Mouse (Mus musculus) embryonic facial prominence, embryonic 14.5 days (tissue): ENCODE data around the gene Sacm1l. TPM values are rescaled to one million over a fixed set of nuclear protein-coding genes. Genes with fewer than 3 reads are reported as not detected.

Experiments used
- ATAC-seq: fragments of 200-750 bp; cut with Nextera tagmentation; 2 replicates; pipeline ENCODE4 v1.8.0; 2017; ENCODE audit warnings: low read depth, moderate number of reproducible peaks, moderate TSS enrichment
- DNase-seq: peaks from one replicate; pipeline ENCODE4 v3.0.0-alpha.2; 2015; ENCODE audit warnings: low spot score
- H3K27ac ChIP-seq: fragments of 300-500 bp; sonication (generic); replicated peaks from 2 replicates; pipeline ENCODE4 v1.5.1; 2014; ENCODE audit warnings: low read depth, mild to moderate bottlenecking, low read length, moderate library complexity
- H3K27me3 ChIP-seq: fragments of 300-500 bp; sonication (generic); replicated peaks from 2 replicates; pipeline ENCODE4 v1.6.1; 2014; ENCODE audit warnings: low read length; ENCODE audit not compliant: control insufficient read depth, insufficient read depth
- H3K36me3 ChIP-seq: fragments of 300-500 bp; sonication (generic); 2 replicates; pipeline ENCODE4 v1.6.1; 2014; ENCODE audit warnings: low read length, mixed read lengths; ENCODE audit not compliant: control insufficient read depth, insufficient read depth
- H3K4me1 ChIP-seq: fragments of 300-500 bp; sonication (generic); 2 replicates; pipeline ENCODE4 v1.6.1; 2014; ENCODE audit warnings: antibody characterized with exemption, low read length; ENCODE audit not compliant: control insufficient read depth, insufficient read depth
- H3K4me2 ChIP-seq: fragments of 300-500 bp; sonication (generic); 2 replicates; pipeline ENCODE4 v1.6.1; 2014; ENCODE audit warnings: low read depth, mild to moderate bottlenecking, low read length, moderate library complexity, mixed read lengths
- H3K4me3 ChIP-seq: fragments of 300-500 bp; sonication (generic); 2 replicates; pipeline ENCODE4 v1.5.1; 2014; ENCODE audit warnings: low read depth, mild to moderate bottlenecking, low read length
- H3K9ac ChIP-seq: fragments of 300-500 bp; sonication (generic); 2 replicates; pipeline ENCODE4 v1.6.1; 2014; ENCODE audit warnings: low read depth, mild to moderate bottlenecking, low read length, moderate library complexity, mixed read lengths
- H3K9me3 ChIP-seq: fragments of 300-500 bp; sonication (generic); 2 replicates; pipeline ENCODE4 v1.6.1; 2016; ENCODE audit warnings: low read length; ENCODE audit not compliant: control insufficient read depth
- WGBS: fragments of 180-500 bp; shearing (Covaris S2); extraction: QIAGEN DNeasy Blood & Tissue Kit; methylation state at CpG from one replicate; pipeline ENCODE4 v1.1.7; 2014; 5-methylcytosine and 5-hydroxymethylcytosine counted together
- polyA plus RNA-seq: library from polyadenylated mRNA; unstranded; fragments of >200 nt; fragmentation: Nextera tagmentation; extraction: Ambion mirVana; gene quantifications from 2 replicates; pipeline ENCODE4 v1.2.1, GENCODE M21; 2014

The Sacm1l gene
- polyA plus RNA-seq, result 52.2 and 53.3 TPM in 2 replicates

DNA sequence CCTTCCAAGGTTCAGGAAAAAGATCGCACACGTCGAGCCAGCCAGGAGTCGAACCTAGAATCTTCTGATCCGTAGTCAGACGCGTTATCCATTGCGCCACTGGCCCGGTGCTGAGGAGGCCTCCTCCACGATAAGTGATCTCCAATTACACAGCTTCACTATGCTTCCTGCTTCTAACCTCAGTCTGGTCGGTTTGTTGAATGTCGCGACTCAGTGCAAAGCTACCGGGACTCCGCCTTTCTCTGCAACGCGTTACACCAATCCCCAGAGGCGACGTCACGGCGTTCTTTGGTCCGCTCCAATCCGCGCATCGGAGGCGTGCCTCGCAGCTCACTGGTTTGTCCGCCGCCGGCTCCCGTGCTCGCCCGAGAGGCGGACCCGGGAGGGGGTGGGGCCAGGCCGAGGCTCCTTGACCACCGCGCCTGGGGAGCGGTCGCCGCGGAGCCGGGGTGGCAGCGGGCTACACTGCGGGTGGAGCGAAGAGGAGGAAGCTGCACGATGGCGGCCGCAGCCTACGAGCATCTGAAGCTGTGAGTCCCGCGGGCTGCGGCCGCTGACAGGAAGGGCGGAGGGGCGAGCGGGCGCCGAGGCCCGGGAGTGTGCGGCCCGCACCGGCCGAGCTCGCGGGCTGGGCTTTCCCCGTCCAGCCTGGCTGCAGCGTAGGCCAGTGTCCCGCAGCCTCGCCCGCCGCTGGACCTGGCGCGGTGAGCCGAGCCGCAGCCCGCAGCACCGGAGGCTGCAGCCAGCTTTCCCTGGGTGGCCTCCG, at the start of gene Sacm1l:
Gene Sacm1l (plus strand): TSS at position 368 of the 766 bp plus-strand sequence.
- H3K36me3 ChIP-seq, result no peaks in the 10 kb centered on the region
- peak within 1 kb of the TSS; percentile 60 for H3K4me3 ChIP-seq
- DNase-seq (peak; percentile 100), ATAC-seq (peak; percentile 99)
- peak within 1 kb of the TSS; percentile 95 for H3K27ac ChIP-seq
- H3K4me2 ChIP-seq, result peak within 1 kb of the TSS; percentile 76
- under 1% methylated on average over 35 of the region's 79 CpGs for WGBS
- no peaks in the 10 kb centered on the region for H3K27me3 ChIP-seq
- H3K9me3 ChIP-seq, result no peaks in the 10 kb centered on the region
- H3K9ac ChIP-seq, result peak within 1 kb of the TSS; percentile 87
- peaks cover 30% of the 10 kb centered on the region for H3K4me1 ChIP-seq

DNA sequence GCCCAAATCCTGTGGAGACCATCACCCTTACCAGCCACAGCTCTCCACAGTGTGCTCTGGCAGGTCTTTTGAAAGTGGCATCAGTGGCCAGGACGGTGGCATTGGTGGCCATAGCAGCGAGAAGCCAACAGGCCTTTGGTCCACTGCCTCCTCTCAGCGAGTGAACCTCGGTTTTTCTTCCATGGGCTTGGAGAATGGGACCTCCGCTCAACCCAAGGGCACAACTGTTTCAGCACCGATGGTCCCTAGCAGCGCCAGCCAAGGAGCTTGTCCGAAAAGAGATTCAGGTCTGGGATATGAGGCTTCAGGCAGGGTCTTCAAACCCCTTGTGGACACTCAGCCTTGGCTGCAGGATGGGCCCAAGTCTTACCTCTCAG, 49.7 kb upstream of the Sacm1l start:
- 89% methylated on average over 8 of the region's 8 CpGs for WGBS
- Histone ChIP-seq H3K4me2 (peak overlapping the region; percentile 95), H3K27ac (no peak overlapping the region), H3K9ac (peak overlapping the region; percentile 78), H3K4me3 (peak overlapping the region; percentile 73), H3K9me3 (no peaks in the 10 kb centered on the region), H3K27me3 (no peaks in the 10 kb centered on the region), H3K36me3 (peaks cover 25% of the 10 kb centered on the region), H3K4me1 (peaks cover 42% of the 10 kb centered on the region)
- DNase-seq (no peak), ATAC-seq (no peak)

DNA sequence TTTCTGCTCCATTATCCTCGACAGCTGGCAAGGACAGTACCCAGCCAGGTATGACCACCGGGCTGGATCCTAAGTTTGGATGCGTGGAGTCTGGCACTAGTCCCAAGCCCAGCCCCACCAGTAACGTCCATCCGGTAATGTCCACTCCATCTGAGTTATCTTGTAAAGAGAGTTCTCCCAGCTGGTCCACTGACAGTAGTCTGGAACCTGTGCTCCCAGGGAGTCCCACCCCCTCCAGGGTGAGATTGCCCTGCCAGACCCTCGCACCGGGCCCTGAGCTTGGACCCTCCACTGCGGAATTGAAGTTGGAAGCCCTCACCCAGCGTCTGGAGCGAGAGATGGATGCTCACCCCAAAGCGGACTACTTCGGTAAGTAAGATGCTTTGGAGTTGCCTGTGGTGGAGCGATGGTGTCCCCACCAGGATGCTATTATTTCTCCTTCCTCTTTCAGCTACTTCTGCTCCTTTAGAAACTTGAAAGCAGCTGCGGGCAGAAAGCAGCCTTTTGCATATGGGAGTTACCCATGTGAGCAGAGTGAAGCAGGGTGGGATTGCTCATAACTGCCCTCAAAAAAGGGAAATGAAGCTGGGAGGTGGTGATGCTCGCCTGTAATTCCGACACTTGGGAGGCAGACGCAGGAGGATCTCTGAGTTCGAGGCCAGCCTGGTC, 49.2 kb upstream of the Sacm1l start:
- Histone ChIP-seq H3K9ac (peak overlapping the region; percentile 40), H3K27ac (no peak overlapping the region), H3K4me1 (peaks cover 42% of the 10 kb centered on the region), H3K4me3 (peak overlapping the region; percentile 73), H3K4me2 (peak overlapping the region; percentile 95), H3K9me3 (no peaks in the 10 kb centered on the region), H3K36me3 (peaks cover 25% of the 10 kb centered on the region), H3K27me3 (no peaks in the 10 kb centered on the region)
- ATAC-seq (no peak), DNase-seq (no peak)
- WGBS, result 78% methylated on average over 18 of the region's 18 CpGs

DNA sequence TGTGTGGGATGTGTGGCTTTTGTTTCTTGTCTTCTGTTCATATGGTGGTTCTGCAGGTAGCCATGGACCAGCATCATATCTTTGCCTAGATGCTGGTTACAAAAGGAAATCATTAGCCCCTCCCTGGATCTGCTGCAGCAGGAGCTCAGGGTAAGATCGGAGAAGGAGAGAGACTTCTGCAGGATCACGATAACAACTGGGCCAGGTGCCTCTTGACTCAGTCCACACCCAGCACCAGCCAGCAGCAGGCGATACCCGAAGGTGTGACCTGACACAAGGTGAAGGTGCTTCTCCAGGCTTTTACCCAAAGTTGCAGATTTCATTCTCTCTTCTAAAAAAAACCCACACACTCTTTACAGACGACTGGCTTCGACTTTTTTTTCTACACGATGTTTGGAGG, 48.4 kb upstream of the Sacm1l start:
- 51% methylated on average over 7 of the region's 7 CpGs for WGBS
- H3K27me3 ChIP-seq, result no peaks in the 10 kb centered on the region

DNA sequence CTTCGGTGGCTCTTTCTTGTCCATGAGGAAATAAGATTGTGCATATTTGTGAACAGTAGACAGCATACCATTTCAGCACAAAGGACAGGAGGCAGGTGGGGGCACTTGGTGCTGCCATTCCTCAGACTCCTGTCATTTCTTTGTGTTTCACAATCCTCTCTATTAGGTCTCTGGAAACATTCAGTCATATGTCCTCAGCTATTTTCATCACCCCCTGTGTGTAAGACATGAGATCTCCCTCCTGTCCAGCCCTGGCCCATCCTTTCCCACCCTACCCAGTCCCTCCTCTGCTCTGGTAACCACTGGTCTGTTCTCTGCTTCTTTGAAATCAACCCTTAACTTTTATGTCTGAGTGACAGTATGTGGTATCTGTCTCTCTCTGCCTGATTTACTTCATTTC, 46.0 kb upstream of the Sacm1l start:
- ATAC-seq, result no peak
- H3K36me3 ChIP-seq, result peaks cover 35% of the 10 kb centered on the region
- DNase-seq, result no peak
- no peaks in the 10 kb centered on the region for H3K9me3 ChIP-seq
- H3K4me2 ChIP-seq, result no peak overlapping the region
- 78% methylated on average over 1 of the region's 1 CpGs for WGBS
- H3K27ac ChIP-seq, result no peak overlapping the region
- no peaks in the 10 kb centered on the region for H3K27me3 ChIP-seq
- H3K4me3 ChIP-seq, result no peak overlapping the region
- no peak overlapping the region for H3K9ac ChIP-seq
- peaks cover 44% of the 10 kb centered on the region for H3K4me1 ChIP-seq

More for the DNA sequence above, 48.4 kb upstream of the Sacm1l start:
- Histone ChIP-seq H3K9me3 (no peaks in the 10 kb centered on the region), H3K4me2 (peak overlapping the region; percentile 95), H3K9ac (no peak overlapping the region; the same call in 1 of the 2 replicates), H3K36me3 (peaks cover 33% of the 10 kb centered on the region), H3K27ac (no peak overlapping the region), H3K4me3 (peak overlapping the region; percentile 73), H3K4me1 (peaks cover 42% of the 10 kb centered on the region)
- no peak for DNase-seq
- ATAC-seq, result no peak

DNA sequence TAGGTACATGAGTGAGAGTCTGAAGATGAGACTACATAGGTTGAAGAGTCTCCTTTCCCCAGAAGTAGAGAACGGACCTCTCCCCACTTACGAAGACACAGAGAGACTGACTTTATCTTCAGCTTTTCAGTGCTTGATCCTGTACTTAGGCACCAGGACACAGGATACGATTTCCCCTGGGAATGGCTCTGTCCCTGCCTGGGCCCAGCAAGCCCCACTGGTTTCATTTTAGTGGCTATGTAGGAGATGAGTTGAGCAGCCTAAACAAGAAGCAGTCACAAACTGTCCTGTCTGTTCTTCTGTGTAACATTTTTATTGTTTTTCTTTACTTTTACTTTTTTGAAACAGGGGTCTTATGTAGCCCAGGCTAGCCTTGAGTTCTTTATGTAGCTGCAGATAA, 44.7 kb upstream of the Sacm1l start:
- Histone ChIP-seq H3K4me1 (peaks cover 40% of the 10 kb centered on the region), H3K36me3 (peaks cover 37% of the 10 kb centered on the region), H3K9ac (no peak overlapping the region), H3K4me2 (no peak overlapping the region), H3K9me3 (no peaks in the 10 kb centered on the region), H3K27ac (no peak overlapping the region), H3K27me3 (no peaks in the 10 kb centered on the region), H3K4me3 (no peak overlapping the region)
- no peak for ATAC-seq
- no peak for DNase-seq
- WGBS, result 88% methylated on average over 3 of the region's 3 CpGs

DNA sequence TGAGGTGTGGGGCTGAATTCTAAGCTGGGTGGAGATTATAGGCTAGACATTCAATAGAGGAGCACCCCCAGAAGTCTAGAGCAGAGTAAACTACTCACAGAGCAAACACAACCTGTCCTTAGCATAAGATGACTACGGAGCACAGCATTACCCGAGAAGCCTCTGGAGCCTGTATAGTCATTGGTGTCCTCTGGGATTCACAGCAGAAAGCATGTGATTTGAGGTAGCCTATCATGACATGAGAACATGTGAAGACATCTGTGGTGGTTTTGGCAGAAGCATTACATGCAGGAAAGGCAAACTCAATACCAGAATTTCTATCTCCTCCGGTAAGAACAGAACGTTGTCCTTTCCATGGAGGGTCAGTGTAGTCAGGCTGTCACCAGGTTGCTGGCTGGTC, 44.0 kb upstream of the Sacm1l start:
- H3K4me2 ChIP-seq, result no peak overlapping the region
- H3K9ac ChIP-seq, result no peak overlapping the region
- H3K4me3 ChIP-seq, result no peak overlapping the region
- peaks cover 36% of the 10 kb centered on the region for H3K4me1 ChIP-seq
- no peak overlapping the region for H3K27ac ChIP-seq
- peaks cover 37% of the 10 kb centered on the region for H3K36me3 ChIP-seq
- no peaks in the 10 kb centered on the region for H3K27me3 ChIP-seq
- 90% methylated on average over 4 of the region's 4 CpGs for WGBS
- ATAC-seq (no peak), DNase-seq (no peak)
- H3K9me3 ChIP-seq, result no peaks in the 10 kb centered on the region

DNA sequence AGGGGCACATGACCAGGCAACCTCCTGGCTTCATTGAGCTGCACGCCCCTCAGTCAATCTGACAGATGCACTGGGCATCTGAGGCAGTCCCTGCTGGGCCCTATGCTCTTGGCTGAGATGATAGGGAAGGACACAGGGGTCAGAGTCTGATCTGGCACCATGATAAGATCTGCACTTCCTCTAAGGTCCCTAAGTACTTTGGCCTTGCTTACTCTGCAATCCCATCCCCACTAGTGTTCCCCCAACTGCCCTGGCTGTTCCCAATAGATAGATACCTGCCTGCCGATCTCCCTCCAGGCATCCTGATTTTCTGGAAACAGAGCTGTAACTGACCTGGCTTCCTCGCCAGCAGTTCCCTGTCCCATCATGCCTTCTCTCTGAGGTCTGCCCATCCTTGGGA, 42.9 kb upstream of the Sacm1l start:
- H3K9ac ChIP-seq, result peak overlapping the region; percentile 25; the same call in 1 of the 2 replicates
- peaks cover 34% of the 10 kb centered on the region for H3K4me1 ChIP-seq
- H3K27ac ChIP-seq, result no peak overlapping the region; the same call in 1 of the 2 replicates
- no peaks in the 10 kb centered on the region for H3K27me3 ChIP-seq
- no peak overlapping the region for H3K4me3 ChIP-seq
- no peaks in the 10 kb centered on the region for H3K9me3 ChIP-seq
- 58% methylated on average over 3 of the region's 3 CpGs for WGBS
- no peak overlapping the region for H3K4me2 ChIP-seq
- peaks cover 32% of the 10 kb centered on the region; the same call in 1 of the 2 replicates for H3K36me3 ChIP-seq
- DNase-seq, result no peak
- no peak for ATAC-seq
